Mouse (Mus musculus): ENCODE results near the gene Pole4. TPM values are rescaled to one million over a fixed set of nuclear protein-coding genes. Genes with fewer than 3 reads are reported as not detected.

Gene Pole4
- total RNA-seq, 2 experiments from 2014 or later: 47.0 to 47.2 TPM

GRCm38 (mm10) chr6:82611049-82611448 is 94.1 kb downstream of the Pole4 start:
- DNase-seq: no peak

- DNase-seq: no peak
These were observed 95.7 kb downstream of the Pole4 start for GRCm38 (mm10) chr6:82609339-82609926.

- DNase-seq: no peak
These were observed 96.4 kb downstream of the Pole4 start for GRCm38 (mm10) chr6:82608756-82609155.

- DNase-seq: no peak
These were observed 100.4 kb downstream of the Pole4 start for GRCm38 (mm10) chr6:82604791-82605190.

- peak; percentile 50 for DNase-seq
These were observed 101.5 kb downstream of the Pole4 start for GRCm38 (mm10) chr6:82603665-82604064.

GRCm38 (mm10) chr6:82603228-82603627 is 101.9 kb downstream of the Pole4 start:
- no peak for DNase-seq

GRCm38 (mm10) chr6:82595461-82596090 is 109.6 kb downstream of the Pole4 start:
- DNase-seq: no peak

- peak; percentile 53 for DNase-seq
These were observed 115.8 kb downstream of the Pole4 start for GRCm38 (mm10) chr6:82589387-82589786.

GRCm38 (mm10) chr6:82585396-82585795 is 119.8 kb downstream of the Pole4 start:
- no peak for DNase-seq

GRCm38 (mm10) chr6:82575445-82575844 is 129.7 kb downstream of the Pole4 start:
- DNase-seq: no peak

Other genes with a start within 250 kb of the Pole4 start
- 10 to 100 TPM; 86.8 to 96.6 TPM for gene Hk2, start 69.1 kb upstream of the Pole4 start, total RNA-seq (2021)
- under 1 TPM in 1 of 2 experiments, not detected in 1; 0.14 TPM for gene Sema4f, start 234.4 kb upstream of the Pole4 start, total RNA-seq (2021)
- under 1 TPM; 0.52 to 0.81 TPM for gene M1ap, start 241.5 kb upstream of the Pole4 start, total RNA-seq (2021)